Mouse (Mus musculus): ENCODE measurements at regions not wholly inside any gene's neighbourhood (a gene's known extent, or its start where the extent isn't known, plus 50 kb on each side); places are given as distances from the start of the nearest gene placed in this dataset.

DNA sequence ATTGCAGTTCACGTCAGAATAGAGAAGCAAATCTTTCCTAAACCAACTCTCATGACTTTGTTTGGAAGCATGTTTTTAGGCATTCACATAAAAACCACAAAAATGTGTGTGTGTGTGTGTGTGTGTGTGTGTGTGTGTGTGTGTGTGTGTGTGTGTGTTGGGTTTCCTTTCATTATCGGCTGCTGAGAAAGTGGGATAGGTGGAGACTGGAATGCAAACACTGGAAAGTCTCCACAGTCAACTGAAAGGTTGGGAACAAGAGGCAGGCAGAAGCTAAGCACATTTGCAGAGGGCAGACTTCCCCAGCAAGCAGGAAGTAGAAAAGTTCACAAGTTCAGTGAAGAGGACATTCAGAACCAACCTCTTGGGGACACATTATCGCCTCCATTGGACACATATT lies 176.5 kb downstream of the Tmsb4x start:
- Histone ChIP-seq H3K27ac (replicated peaks) (no peak overlapping the region), H3K9me3 (replicated peaks) (no peaks in the 10 kb centered on the region), H3K4me1 (no peaks in the 10 kb centered on the region), H3K27me3 (replicated peaks) (peaks cover 18% of the 10 kb centered on the region), H3K4me2 (no peak overlapping the region), H3K9ac (replicated peaks) (no peak overlapping the region), H3K4me3 (replicated peaks) (no peak overlapping the region), H3K36me3 (no peaks in the 10 kb centered on the region)
- ATAC-seq (ENCODE audit: low FRiP score) = no peak
- 65% methylated on average over 3 of the region's 3 CpGs for WGBS

DNA sequence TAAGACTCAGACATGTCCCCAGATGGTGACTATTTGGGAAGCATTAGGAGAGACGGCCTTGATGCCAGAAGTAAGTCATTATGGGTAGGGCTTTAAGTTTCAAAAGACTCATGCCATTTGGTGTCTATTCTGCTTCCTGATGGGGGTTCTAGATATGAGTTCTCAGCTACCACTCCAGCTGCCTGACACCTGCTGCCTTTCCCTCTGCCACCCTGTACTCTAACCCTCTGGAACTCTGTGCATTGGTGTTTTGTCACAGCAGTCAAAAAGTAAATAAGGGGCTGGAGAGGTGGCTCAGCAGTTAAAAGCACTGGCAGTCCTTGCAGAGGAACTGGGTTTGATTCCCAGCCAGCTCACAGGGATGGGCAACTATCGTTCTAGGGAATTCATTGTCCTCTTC lies 177.6 kb downstream of the Tmsb4x start:
- ATAC-seq (ENCODE audit: low FRiP score) = no peak
- Histone ChIP-seq H3K9me3 (replicated peaks) (no peaks in the 10 kb centered on the region), H3K27ac (replicated peaks) (no peak overlapping the region), H3K27me3 (replicated peaks) (peaks cover 18% of the 10 kb centered on the region), H3K4me2 (no peak overlapping the region), H3K4me3 (replicated peaks) (no peak overlapping the region), H3K36me3 (no peaks in the 10 kb centered on the region), H3K9ac (replicated peaks) (no peak overlapping the region), H3K4me1 (no peaks in the 10 kb centered on the region)
- WGBS = 86% methylated on average over 2 of the region's 2 CpGs

DNA sequence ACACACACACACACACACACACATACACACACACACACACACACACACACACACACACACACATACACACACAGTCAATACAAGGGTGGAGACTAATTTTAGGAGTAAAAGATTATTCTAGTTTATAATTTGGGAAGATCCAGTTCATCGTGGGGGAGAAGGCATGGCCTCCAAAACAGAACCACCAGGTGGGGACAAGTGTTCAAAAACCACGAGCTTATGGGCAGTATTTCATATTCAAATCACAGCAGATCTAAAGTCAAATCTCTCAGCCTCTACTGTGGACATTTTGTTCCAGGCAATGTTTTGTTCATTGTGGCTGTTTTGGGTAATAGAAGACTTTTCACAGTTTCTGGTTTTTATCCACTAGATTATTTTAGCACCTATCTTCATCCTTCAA lies 193.5 kb downstream of the Tmsb4x start:
- 63% methylated on average over 2 of the region's 2 CpGs for WGBS

DNA sequence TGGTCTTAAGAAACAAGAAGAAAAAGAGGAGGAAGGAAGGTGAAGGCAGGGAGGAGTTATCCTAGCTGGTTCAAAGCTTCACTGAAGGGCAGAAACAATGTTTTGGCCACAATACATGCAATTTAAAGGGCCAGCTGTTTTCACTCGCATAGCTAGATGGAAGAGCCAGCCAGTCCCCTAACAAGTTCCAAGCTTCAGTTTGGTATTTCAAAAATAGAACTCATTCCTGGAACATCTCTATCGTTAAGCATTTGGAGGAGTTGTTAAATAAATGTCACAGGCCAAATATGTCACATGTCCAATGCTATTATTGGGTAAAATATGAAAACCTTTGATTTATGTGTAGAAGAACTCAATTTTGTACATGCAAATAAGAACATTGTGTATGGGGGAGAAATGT lies 194.8 kb downstream of the Tmsb4x start:
- WGBS = 80% methylated on average over 2 of the region's 2 CpGs
- no peak for ATAC-seq (ENCODE audit: low FRiP score)
- H3K27ac ChIP-seq (replicated peaks) = no peak overlapping the region

More for the DNA sequence above, 193.5 kb downstream of the Tmsb4x start:
- no peak overlapping the region for H3K9ac ChIP-seq (replicated peaks)
- ATAC-seq (ENCODE audit: low FRiP score) = no peak
- H3K4me1 ChIP-seq = no peaks in the 10 kb centered on the region
- H3K4me2 ChIP-seq = no peak overlapping the region
- H3K27ac ChIP-seq (replicated peaks) = no peak overlapping the region
- H3K4me3 ChIP-seq (replicated peaks) = no peak overlapping the region
- H3K27me3 ChIP-seq (replicated peaks) = peaks cover 25% of the 10 kb centered on the region
- H3K36me3 ChIP-seq = no peaks in the 10 kb centered on the region
- H3K9me3 ChIP-seq (replicated peaks) = no peaks in the 10 kb centered on the region

DNA sequence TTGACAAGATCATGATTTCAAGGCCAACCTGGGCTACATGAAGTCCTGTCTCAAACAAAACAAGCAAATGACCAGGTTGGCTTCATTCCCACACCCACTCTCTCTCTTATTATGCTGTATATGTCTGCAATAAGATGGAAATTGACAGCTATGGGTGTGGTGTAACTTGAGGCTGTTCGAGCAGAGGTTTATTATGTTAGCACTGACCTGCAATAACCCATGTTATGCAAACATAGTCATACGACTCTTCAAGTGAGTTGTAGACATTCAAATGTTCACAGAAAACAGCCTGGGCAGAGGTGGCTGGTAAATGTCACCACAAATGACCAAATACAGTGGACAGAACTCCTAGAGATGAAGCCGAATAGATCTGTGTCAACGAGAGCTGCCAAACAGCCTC lies 196.2 kb downstream of the Tmsb4x start:
- H3K4me1 ChIP-seq = no peaks in the 10 kb centered on the region
- H3K27ac ChIP-seq (replicated peaks) = no peak overlapping the region
- ATAC-seq (ENCODE audit: low FRiP score) = no peak
- no peaks in the 10 kb centered on the region for H3K9me3 ChIP-seq (replicated peaks)
- 81% methylated on average over 4 of the region's 4 CpGs for WGBS
- H3K4me3 ChIP-seq (replicated peaks) = no peak overlapping the region
- H3K27me3 ChIP-seq (replicated peaks) = peaks cover 28% of the 10 kb centered on the region
- H3K36me3 ChIP-seq = no peaks in the 10 kb centered on the region
- no peak overlapping the region for H3K4me2 ChIP-seq
- H3K9ac ChIP-seq (replicated peaks) = no peak overlapping the region

More for the DNA sequence above, 194.8 kb downstream of the Tmsb4x start:
- Histone ChIP-seq H3K36me3 (no peaks in the 10 kb centered on the region), H3K4me3 (replicated peaks) (no peak overlapping the region), H3K4me1 (no peaks in the 10 kb centered on the region), H3K9ac (replicated peaks) (no peak overlapping the region), H3K9me3 (replicated peaks) (no peaks in the 10 kb centered on the region), H3K27me3 (replicated peaks) (peaks cover 28% of the 10 kb centered on the region), H3K4me2 (no peak overlapping the region)

DNA sequence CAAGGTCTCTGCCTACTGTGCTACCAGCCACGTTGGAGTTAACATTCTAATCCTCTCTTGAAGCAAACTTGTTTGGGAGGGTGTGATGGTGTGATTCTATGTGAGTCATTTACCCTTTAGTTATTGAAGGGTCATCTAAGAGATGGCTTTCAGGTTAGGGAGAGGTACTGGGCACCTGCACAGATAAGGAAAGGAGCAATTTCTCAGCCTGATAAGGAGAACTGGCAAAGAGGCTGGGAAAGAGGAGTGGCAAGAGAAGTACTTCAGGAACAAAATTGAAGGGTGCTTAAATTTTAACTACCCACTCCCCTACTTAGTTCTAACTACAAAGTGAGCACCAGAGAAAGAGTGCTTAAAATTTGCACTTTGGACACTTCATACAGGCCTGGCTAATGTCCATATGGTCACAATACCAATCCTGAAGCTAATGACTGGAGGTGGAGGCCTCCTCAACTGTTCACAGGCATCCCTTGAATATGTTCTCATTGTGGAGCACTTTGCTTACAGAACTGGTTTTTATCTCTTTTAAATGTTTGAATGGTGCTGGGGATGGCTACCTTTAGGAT lies 197.1 kb downstream of the Tmsb4x start:
- H3K4me3 ChIP-seq (replicated peaks) = no peak overlapping the region
- H3K9ac ChIP-seq (replicated peaks) = no peak overlapping the region
- no peaks in the 10 kb centered on the region for H3K36me3 ChIP-seq
- H3K4me2 ChIP-seq = no peak overlapping the region
- H3K27ac ChIP-seq (replicated peaks) = no peak overlapping the region
- WGBS = 53% methylated on average over 1 of the region's 1 CpGs
- H3K4me1 ChIP-seq = no peaks in the 10 kb centered on the region
- no peaks in the 10 kb centered on the region for H3K9me3 ChIP-seq (replicated peaks)
- H3K27me3 ChIP-seq (replicated peaks) = peaks cover 28% of the 10 kb centered on the region
- no peak for ATAC-seq (ENCODE audit: low FRiP score)

DNA sequence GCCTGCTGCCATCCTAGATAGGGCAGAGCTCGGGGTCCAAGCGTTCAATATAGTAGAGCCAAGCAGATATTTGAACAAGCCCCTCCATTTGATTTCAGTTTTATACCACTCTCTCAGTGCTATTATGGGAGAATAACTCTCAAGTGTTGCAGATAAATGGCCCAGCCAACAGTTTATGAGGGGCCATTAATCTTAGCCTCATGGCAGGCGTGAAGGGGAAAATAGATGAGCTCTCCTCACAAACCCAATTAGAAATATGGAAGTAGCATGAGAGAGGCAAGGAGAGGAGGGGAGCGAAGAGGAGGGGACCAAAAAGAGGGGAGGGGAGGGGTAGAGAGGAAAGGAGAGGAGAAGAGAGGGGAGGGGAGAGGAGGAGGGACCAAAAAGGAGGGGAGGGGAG lies 213.3 kb downstream of the Tmsb4x start:
- WGBS = 42% methylated on average over 4 of the region's 4 CpGs
- Histone ChIP-seq H3K9me3 (replicated peaks) (no peaks in the 10 kb centered on the region), H3K4me2 (no peak overlapping the region), H3K4me1 (no peaks in the 10 kb centered on the region), H3K9ac (replicated peaks) (no peak overlapping the region), H3K27ac (replicated peaks) (no peak overlapping the region), H3K4me3 (replicated peaks) (no peak overlapping the region), H3K27me3 (replicated peaks) (peaks cover 8% of the 10 kb centered on the region; the same call in 1 of the 2 replicates), H3K36me3 (no peaks in the 10 kb centered on the region)
- ATAC-seq (ENCODE audit: low FRiP score) = peak; percentile 59; the same call in 1 of the 2 replicates

DNA sequence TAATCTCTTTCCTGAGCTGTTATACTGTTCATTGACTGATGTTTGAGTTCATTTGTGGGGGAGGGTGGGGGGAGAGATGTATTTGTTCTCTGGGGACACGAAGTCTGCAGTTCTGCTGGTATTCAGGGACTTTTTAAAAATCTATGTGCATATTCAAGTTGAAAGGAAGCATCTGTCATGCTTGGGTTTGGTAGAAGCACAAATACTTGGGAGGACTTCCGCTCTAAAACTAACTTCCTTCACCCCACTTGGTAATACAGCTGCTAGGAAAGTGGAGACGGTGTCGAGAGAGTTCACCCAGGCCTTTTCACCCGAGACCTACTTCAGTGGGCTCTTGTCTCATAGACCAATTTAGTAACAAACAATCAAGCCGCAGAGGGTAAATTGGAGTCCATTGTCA lies 228.1 kb downstream of the Tmsb4x start:
- no peak for ATAC-seq (ENCODE audit: low FRiP score)
- H3K27ac ChIP-seq (replicated peaks) = no peak overlapping the region
- no peak overlapping the region for H3K4me2 ChIP-seq
- H3K9me3 ChIP-seq (replicated peaks) = no peaks in the 10 kb centered on the region
- no peak overlapping the region for H3K9ac ChIP-seq (replicated peaks)
- H3K27me3 ChIP-seq (replicated peaks) = peaks cover 10% of the 10 kb centered on the region; the same call in 1 of the 2 replicates
- no peaks in the 10 kb centered on the region for H3K4me1 ChIP-seq
- no peak overlapping the region for H3K4me3 ChIP-seq (replicated peaks)
- WGBS = 74% methylated on average over 6 of the region's 6 CpGs
- no peaks in the 10 kb centered on the region for H3K36me3 ChIP-seq

DNA sequence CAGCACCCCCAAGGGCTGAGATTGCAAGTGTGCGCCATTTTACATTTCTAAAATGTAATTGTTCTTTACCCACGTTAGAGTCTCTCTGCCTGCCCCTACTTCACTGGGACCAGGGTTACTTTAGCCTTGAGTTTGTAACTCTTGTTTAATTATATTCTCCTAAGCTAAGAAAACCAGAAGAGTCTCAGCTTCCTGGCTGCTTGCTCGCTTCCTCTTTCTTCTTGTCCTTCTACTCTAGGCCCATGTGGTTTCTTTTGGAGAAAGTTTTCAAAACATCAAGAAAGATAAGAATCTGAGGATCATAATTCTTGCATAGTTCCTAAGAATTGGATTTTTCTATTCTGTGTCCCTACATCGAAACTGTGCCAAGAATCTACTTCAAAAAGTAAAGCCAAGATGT lies 228.6 kb downstream of the Tmsb4x start:
- WGBS = 85% methylated on average over 4 of the region's 4 CpGs
- Histone ChIP-seq H3K27me3 (replicated peaks) (peaks cover 10% of the 10 kb centered on the region; the same call in 1 of the 2 replicates), H3K36me3 (no peaks in the 10 kb centered on the region), H3K9ac (replicated peaks) (no peak overlapping the region), H3K4me1 (no peaks in the 10 kb centered on the region), H3K9me3 (replicated peaks) (no peaks in the 10 kb centered on the region), H3K4me3 (replicated peaks) (no peak overlapping the region), H3K27ac (replicated peaks) (no peak overlapping the region), H3K4me2 (no peak overlapping the region)
- ATAC-seq (ENCODE audit: low FRiP score) = no peak

DNA sequence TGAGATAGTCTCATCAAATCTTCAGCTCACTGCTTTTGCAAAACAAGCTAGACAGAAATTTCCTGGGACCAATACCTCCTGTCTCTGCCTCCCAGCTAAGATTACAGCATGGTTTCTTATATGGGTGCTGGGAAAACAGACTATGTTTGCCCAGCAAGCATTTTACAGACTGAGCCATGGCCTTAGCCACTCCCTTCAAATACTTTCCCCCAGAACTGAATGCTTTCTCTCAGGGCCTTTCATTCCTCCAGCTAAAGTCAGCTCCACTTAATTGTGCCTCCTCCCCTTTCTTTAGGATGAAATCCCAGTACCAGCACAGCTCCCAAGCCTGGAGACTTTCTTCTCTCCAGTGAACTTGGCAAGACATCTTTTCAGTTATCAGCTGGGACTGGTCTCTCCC lies 232.1 kb downstream of the Tmsb4x start:
- no peak overlapping the region for H3K4me2 ChIP-seq
- no peaks in the 10 kb centered on the region for H3K9me3 ChIP-seq (replicated peaks)
- H3K4me1 ChIP-seq = no peaks in the 10 kb centered on the region
- peaks cover 10% of the 10 kb centered on the region for H3K27me3 ChIP-seq (replicated peaks)
- H3K9ac ChIP-seq (replicated peaks) = no peak overlapping the region
- no peak for ATAC-seq (ENCODE audit: low FRiP score)
- no peaks in the 10 kb centered on the region for H3K36me3 ChIP-seq
- no peak overlapping the region for H3K27ac ChIP-seq (replicated peaks)
- no peak overlapping the region for H3K4me3 ChIP-seq (replicated peaks)

DNA sequence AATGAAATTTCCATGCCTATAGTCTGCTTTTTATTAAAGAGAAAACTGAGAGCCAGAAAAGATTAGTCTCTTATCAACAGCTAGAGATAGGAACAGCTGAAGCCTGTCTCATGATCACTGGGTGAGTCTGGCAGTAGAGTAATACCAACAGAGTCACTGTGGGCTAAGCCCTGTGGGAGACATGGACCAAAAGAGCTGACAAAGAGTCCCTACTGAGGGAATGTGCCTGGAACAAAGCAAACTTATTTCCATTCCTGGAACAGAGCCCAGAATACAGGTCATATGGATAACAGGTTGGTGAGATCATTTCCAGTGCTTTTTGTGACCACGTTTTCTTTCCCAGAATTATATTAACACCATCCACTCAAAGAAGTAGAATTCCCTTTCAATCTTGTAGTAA lies 237.4 kb downstream of the Tmsb4x start:
- Histone ChIP-seq H3K27me3 (replicated peaks) (peaks cover 7% of the 10 kb centered on the region; the same call in 1 of the 2 replicates), H3K27ac (replicated peaks) (no peak overlapping the region), H3K36me3 (no peaks in the 10 kb centered on the region), H3K4me3 (replicated peaks) (no peak overlapping the region), H3K4me1 (no peaks in the 10 kb centered on the region), H3K9me3 (replicated peaks) (no peaks in the 10 kb centered on the region), H3K9ac (replicated peaks) (no peak overlapping the region), H3K4me2 (no peak overlapping the region)
- WGBS = 28% methylated on average over 1 of the region's 1 CpGs
- no peak for ATAC-seq (ENCODE audit: low FRiP score)

DNA sequence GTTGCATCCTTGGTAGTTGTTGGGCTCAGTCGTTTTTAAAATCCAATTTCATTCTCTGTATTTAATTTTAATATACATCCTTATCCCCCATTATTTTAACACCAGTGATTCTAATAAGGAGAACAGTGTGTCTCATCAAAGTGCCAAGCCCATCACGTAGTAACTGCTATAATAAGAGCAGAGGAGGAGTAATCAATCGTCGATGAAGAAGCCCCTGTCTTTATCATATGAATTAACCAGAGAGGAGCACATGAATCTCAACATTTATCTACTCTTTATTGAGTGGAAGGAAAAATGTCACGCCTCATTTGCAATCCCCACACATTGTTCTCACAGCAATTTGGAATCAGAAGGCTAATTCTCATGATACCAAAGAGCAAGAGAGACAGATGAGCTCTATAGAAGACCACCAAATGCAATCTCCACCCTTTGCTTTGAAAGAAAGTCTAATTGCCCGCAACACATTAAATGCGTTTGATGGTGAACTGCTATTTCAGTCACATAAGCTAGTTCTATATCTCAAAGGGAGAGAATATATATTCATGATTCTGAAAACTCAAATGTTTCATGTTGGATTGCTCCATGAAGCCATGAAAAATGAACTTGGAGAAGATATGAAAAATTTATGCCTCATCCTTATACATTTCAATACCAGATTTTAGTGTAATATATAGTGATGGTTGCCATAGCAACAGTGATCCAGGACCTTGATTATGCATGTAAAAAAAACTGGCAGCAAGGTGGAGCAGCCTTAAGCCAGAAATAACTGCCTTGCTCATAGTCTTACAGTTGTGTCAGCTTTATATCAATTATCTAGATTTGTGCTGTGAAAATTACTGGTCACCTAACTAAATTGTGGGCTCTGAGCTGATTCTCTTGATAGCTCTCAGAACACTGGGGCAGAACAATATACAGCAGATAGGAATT lies 244.2 kb downstream of the Tmsb4x start:
- no peak for ATAC-seq (ENCODE audit: low FRiP score)
- Histone ChIP-seq H3K9me3 (replicated peaks) (no peaks in the 10 kb centered on the region), H3K4me2 (no peak overlapping the region), H3K27me3 (replicated peaks) (0 out of 2 replicates have a peak, but pooled peaks cover 11% of the 10 kb centered on the region), H3K4me1 (no peaks in the 10 kb centered on the region), H3K4me3 (replicated peaks) (no peak overlapping the region), H3K27ac (replicated peaks) (no peak overlapping the region), H3K9ac (replicated peaks) (no peak overlapping the region), H3K36me3 (no peaks in the 10 kb centered on the region)
- 41% methylated on average over 7 of the region's 7 CpGs for WGBS
